ENCODE assay signal across 20 mouse cellular contexts in genomic region chr4:32504236-32504635, GRCm38 (mm10).
"Had no signal": no experiment of that assay in that cellular context is flagged by ENCODE, and none has a peak within 500 bp of the region (broad histone marks: within the 10 kb centered on the region; RNA-seq: fewer than 3 reads in every experiment).

No protein-coding gene starts in this region.

- H3K36me3 ChIP-seq: liver, embryonic 13.5 days; neural tube, embryonic 15.5 days had no signal

- H3K4me3 ChIP-seq: limb, embryonic 10.5 days; limb, embryonic 13.5 days; liver, embryonic 13.5 days; midbrain, embryonic 13.5 days; neural tube, embryonic 12.5 days; neural tube, embryonic 15.5 days had no signal

- H3K27me3 ChIP-seq: limb, embryonic 13.5 days; liver, embryonic 13.5 days; midbrain, embryonic 13.5 days; neural tube, embryonic 12.5 days; neural tube, embryonic 15.5 days had no signal

- ATAC-seq: lung, postnatal 0 days; midbrain, embryonic 13.5 days had no signal

- H3K27ac ChIP-seq: limb, embryonic 10.5 days; limb, embryonic 13.5 days; liver, embryonic 13.5 days; macrophage; midbrain, embryonic 13.5 days; neural tube, embryonic 12.5 days; neural tube, embryonic 15.5 days; stomach, postnatal 0 days had no signal

- H3K4me2 ChIP-seq: limb, embryonic 13.5 days; liver, embryonic 13.5 days; lung, embryonic 14.5 days; midbrain, embryonic 13.5 days; neural tube, embryonic 12.5 days; neural tube, embryonic 15.5 days had no signal

- H3K9me3 ChIP-seq: limb, embryonic 10.5 days; limb, embryonic 13.5 days; liver, embryonic 13.5 days; midbrain, embryonic 13.5 days; neural tube, embryonic 12.5 days; neural tube, embryonic 15.5 days had no signal

- H3K9ac ChIP-seq: limb, embryonic 13.5 days; liver, embryonic 13.5 days; lung, embryonic 14.5 days; midbrain, embryonic 13.5 days; neural tube, embryonic 12.5 days; neural tube, embryonic 15.5 days had no signal

- DNase-seq: kidney, adult 9 months; kidney, postnatal 14 days; kidney, postnatal 4 days; liver; liver, embryonic 13.5 days; lung, embryonic 14.5 days; right cerebral cortex, adult 18-20 months; right cerebral cortex, postnatal 14 days; right cerebral cortex, postnatal 4 days; thymus, adult 2 months; thymus, postnatal 14 days; thymus, postnatal 4 days had no signal
